Mouse (Mus musculus) hindbrain, embryonic 10.5 days (tissue): ENCODE data around the gene St6galnac3. TPM values are rescaled to one million over a fixed set of nuclear protein-coding genes. Genes with fewer than 3 reads are reported as not detected.

Source experiments
- DNase-seq: peaks from one replicate; pipeline ENCODE4 v3.0.0-alpha.2; 2017; ENCODE audit warnings: low spot score
- H3K27ac ChIP-seq: fragments of 300-500 bp; sonication (generic); 2 replicates; pipeline ENCODE4 v1.5.1; 2016; ENCODE audit warnings: mild to moderate bottlenecking, moderate library complexity
- H3K27me3 ChIP-seq: fragments of 300-500 bp; sonication (generic); 2 replicates; pipeline ENCODE4 v1.6.1; 2016; ENCODE audit warnings: mild to moderate bottlenecking; ENCODE audit not compliant: poor library complexity, insufficient read depth, severe bottlenecking
- H3K36me3 ChIP-seq: fragments of 300-500 bp; sonication (generic); 2 replicates; pipeline ENCODE4 v1.6.1; 2016; ENCODE audit warnings: mild to moderate bottlenecking, moderate library complexity
- H3K4me1 ChIP-seq: fragments of 300-500 bp; sonication (generic); replicated peaks from 2 replicates; pipeline ENCODE4 v1.6.1; 2016; ENCODE audit warnings: mild to moderate bottlenecking
- H3K4me3 ChIP-seq: fragments of 300-500 bp; sonication (generic); 2 replicates; pipeline ENCODE4 v1.5.1; 2016; ENCODE audit warnings: mild to moderate bottlenecking, moderate library complexity
- H3K9me3 ChIP-seq: fragments of 300-500 bp; sonication (generic); 2 replicates; pipeline ENCODE4 v1.6.1; 2016; ENCODE audit warnings: mild to moderate bottlenecking, moderate library complexity
- WGBS: fragments of 180-500 bp; shearing (Covaris S2); methylation state at CpG from one replicate; pipeline ENCODE4 v1.1.7; 2016; 5-methylcytosine and 5-hydroxymethylcytosine counted together
- polyA plus RNA-seq: library from polyadenylated mRNA; unstranded; fragments of >200 nt; fragmentation: Nextera tagmentation; extraction: Ambion mirVana; gene quantifications from 2 replicates; pipeline ENCODE4 v1.2.1, GENCODE M21; 2016

St6galnac3 gene
- polyA plus RNA-seq, 1 experiment from 2014 or later, result 32.4 TPM

DNA sequence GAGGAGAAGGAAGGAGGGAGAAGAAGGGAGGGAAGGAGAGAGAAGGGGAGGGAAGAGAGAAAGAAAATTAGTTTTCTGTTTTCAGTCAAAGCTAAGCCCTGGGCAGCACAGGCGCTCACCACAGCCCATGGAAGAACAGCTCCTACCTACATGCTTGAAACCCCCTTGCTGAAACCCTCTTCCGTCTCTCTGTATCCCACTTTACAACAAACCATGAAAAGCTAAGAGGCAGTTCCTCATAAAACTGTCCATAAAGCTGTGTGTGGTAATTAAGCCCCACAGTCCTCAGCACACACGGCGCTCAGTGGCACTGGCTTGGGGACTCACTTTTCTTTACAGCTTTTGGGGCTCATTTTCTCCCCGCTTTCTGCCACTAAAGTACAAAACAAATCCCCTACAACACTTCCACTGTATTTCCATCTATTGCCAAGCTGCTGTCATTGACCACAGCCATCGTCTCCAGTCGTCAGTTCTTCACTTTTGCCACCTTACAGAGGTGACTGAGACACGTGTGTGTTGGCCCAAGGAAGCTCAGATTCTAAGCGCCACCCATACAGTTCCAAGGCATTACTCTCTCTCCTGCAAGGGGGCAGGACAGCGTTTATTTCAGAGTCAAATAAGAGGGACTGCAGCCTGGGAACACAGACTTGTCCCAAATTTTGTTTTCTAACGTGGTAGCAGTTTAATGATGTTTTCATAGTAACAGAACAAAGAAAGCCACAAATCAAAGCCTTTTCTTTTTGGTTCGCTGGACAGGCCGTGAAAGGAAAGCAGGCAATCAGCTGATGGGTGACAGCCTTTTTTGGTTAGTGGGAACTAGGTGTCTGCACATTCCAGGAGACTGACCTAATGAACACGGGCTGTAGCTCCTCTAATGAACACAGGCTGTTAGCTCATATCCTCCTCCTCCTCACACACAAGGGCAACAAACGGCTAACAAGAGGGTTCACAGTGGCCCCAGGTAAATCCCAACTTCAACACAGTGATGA is 22.9 kb downstream of the St6galnac3 start:
- DNase-seq, result no peak
- Histone ChIP-seq H3K4me1 (peaks cover 57% of the 10 kb centered on the region), H3K36me3 (no peaks in the 10 kb centered on the region), H3K27ac (no peak overlapping the region), H3K4me3 (no peak overlapping the region), H3K27me3 (no peaks in the 10 kb centered on the region), H3K9me3 (no peaks in the 10 kb centered on the region)
- 57% methylated on average over 15 of the region's 15 CpGs for WGBS

DNA sequence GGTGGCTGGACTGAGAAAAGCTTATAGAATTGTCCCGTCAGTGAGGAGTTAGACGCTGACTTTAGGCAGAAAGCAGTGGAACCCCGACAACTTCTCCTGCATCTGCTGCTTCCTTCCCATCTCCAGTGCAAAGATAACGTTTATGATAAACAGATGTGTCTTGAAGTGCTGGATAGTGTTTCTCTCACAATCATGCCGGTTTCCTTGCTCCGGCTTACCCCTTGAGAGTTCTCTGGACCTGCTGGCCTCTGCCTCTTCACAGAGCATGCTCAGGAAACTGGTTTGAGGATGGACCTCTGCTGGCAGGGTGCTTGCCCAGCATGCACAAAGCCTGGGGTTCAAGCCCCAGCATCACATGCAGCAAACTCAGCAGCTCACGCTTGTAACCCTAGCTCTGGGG is 23.8 kb downstream of the St6galnac3 start:
- no peaks in the 10 kb centered on the region for H3K36me3 ChIP-seq
- 72% methylated on average over 7 of the region's 7 CpGs for WGBS

DNA sequence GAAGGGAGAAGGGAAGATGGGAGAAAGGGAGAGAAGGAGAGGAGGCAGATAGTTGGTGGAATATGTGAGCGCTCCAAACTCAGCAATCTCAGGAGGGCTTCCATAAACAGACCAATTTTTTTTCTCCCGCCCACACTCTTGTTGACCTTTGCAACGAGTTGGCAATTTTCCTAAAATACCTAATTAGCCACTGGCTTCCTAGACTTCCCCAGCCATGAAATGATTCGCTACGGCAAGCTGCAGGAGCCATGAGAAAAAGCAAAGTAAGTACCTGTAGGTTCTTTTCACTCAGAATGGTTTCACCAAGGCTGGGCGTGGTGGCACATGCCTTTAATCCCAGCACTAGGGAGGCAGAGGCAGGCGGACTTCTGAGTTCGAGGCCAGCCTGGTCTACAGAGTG is 25.9 kb downstream of the St6galnac3 start:
- Histone ChIP-seq H3K4me1 (peaks cover 45% of the 10 kb centered on the region), H3K27ac (no peak overlapping the region), H3K36me3 (no peaks in the 10 kb centered on the region), H3K4me3 (no peak overlapping the region), H3K9me3 (no peaks in the 10 kb centered on the region), H3K27me3 (no peaks in the 10 kb centered on the region)
- no peak for DNase-seq
- WGBS, result 91% methylated on average over 8 of the region's 8 CpGs

More for the DNA sequence above, 23.8 kb downstream of the St6galnac3 start:
- Histone ChIP-seq H3K27me3 (no peaks in the 10 kb centered on the region), H3K27ac (0 out of 2 replicates have a peak overlapping the region, but pooled peaks have one; percentile 54), H3K4me3 (no peak overlapping the region), H3K9me3 (no peaks in the 10 kb centered on the region), H3K4me1 (peaks cover 48% of the 10 kb centered on the region)
- no peak for DNase-seq

DNA sequence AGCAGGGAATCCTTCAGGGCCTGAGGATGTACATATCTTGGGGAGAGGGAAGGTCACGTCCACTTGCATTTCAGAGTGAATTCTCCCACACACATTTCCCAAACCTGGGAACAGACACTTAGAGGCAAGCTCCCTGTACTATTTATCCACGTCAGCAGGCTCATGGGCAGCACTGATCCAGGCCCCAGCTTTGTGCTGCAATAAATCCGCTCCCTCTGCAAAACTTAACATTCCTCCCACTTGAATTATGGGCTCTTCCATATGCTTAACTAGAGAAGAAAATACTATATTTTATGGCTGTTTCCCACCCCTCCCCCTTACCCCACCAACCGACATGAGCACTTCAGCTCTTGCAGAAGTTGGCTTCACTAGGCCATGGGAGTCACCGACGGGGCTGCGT is 32.0 kb downstream of the St6galnac3 start:
- WGBS, result 81% methylated on average over 7 of the region's 7 CpGs
- Histone ChIP-seq H3K4me1 (peaks cover 56% of the 10 kb centered on the region), H3K9me3 (no peaks in the 10 kb centered on the region), H3K27ac (0 out of 2 replicates have a peak overlapping the region, but pooled peaks have one; percentile 56), H3K36me3 (no peaks in the 10 kb centered on the region), H3K4me3 (no peak overlapping the region), H3K27me3 (no peaks in the 10 kb centered on the region)
- no peak for DNase-seq

DNA sequence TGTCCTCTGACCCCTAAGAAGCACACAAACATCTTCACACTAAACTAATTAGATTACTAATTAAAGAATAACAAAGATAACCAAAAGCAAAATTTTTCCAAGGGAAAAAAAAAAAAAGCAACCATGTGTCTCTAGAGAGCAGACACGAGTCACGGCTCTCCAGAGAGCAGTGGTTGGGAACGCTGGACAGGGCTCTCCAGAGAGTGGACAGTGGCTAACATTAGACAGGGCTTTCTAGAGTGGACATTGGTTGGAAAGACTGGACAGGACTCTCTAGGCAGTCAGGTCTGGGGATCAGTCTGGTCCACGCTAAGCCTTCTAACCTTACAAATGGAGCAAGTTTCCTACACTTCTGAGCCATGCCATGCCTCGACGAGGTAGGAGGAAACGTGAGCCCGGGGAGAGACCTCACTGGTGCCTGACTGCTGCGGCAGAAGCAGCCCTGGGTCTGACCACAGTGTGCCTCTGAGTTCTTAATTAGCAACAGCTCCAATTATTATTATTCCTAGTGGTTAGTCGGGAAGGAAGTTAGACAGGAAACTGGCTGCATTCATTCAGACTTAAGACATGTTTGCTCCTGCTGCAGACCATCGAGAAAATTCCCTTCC is 32.7 kb downstream of the St6galnac3 start:
- WGBS, result 62% methylated on average over 11 of the region's 11 CpGs
- Histone ChIP-seq H3K36me3 (no peaks in the 10 kb centered on the region), H3K4me3 (no peak overlapping the region), H3K27me3 (no peaks in the 10 kb centered on the region), H3K27ac (peak overlapping the region; percentile 56), H3K9me3 (no peaks in the 10 kb centered on the region), H3K4me1 (peaks cover 50% of the 10 kb centered on the region)
- no peak for DNase-seq

DNA sequence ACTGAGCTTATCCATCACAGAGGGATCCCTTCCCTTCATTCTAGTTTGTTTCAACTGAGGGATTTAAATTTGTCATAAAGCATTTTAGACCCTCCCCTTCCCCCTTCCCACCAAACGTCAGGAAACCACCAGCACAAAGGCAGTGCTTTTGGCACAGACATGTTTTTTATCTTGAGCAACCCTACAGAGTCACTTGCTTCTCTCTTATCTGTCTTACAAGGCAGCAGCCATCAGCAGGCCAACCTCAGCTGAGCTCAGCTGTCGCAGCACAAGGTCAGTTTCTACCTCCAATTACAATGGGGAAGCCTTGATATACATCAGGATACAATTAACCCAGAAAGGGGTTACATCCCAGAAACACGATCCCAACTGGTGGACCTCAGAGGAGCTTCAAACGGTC is 33.4 kb downstream of the St6galnac3 start:
- H3K9me3 ChIP-seq, result no peaks in the 10 kb centered on the region
- H3K27ac ChIP-seq, result no peak overlapping the region; the same call in 1 of the 2 replicates
- no peak overlapping the region for H3K4me3 ChIP-seq
- WGBS, result 55% methylated on average over 4 of the region's 4 CpGs
- H3K27me3 ChIP-seq, result no peaks in the 10 kb centered on the region
- no peaks in the 10 kb centered on the region for H3K36me3 ChIP-seq
- peaks cover 49% of the 10 kb centered on the region for H3K4me1 ChIP-seq
- no peak for DNase-seq

DNA sequence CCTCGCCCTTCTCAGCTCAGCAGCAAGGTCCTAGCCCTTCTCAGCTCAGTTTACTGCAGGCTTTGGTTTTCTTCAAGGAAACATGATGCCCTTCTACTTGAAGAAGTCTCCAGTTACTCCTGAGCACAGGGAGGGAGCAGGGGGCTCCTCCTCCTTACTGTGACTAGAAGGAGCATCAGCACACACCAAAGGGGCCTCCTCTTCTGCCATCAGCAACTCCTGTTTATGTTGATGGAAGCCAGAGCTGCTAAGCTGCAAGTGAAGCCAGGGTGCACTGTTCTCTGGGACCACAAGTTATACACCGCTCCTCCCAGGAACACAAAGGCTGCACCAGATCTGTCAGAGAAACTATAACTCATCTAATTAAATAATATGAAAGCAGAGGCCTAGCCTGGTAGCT is 34.4 kb downstream of the St6galnac3 start:
- Histone ChIP-seq H3K9me3 (no peaks in the 10 kb centered on the region), H3K27ac (peak overlapping the region; percentile 5; the same call in 1 of the 2 replicates), H3K4me3 (no peak overlapping the region), H3K27me3 (no peaks in the 10 kb centered on the region), H3K4me1 (peaks cover 49% of the 10 kb centered on the region), H3K36me3 (no peaks in the 10 kb centered on the region)
- WGBS, result 73% methylated on average over 2 of the region's 2 CpGs
- no peak for DNase-seq

DNA sequence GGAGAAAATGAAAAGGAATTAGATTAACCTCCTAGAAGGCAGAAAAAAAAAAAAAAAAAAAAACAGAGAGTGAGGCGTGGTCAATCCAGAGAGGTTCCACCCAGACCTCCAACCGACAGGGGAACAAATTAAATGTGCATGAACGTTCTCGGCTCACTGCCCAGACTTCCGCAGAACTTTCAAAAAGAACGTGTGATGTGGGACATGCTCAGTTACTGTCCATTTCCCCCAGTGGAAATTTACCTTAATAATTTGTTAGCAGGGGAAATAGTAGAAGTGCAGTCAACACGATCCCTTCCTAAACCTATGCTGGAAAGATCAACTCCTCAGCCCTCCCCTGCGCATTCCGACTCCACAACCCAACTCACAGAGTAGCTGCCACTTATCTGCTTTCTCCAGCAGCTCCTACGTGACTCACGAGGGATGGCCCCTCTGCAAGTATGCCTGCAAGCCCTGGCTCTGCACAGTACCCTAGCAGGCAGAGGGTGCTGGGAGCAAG is 35.1 kb downstream of the St6galnac3 start:
- H3K27me3 ChIP-seq, result no peaks in the 10 kb centered on the region
- 62% methylated on average over 11 of the region's 11 CpGs for WGBS
- no peak overlapping the region for H3K4me3 ChIP-seq
- peak overlapping the region; percentile 5; the same call in 1 of the 2 replicates for H3K27ac ChIP-seq
- H3K9me3 ChIP-seq, result no peaks in the 10 kb centered on the region
- DNase-seq, result no peak
- peaks cover 49% of the 10 kb centered on the region for H3K4me1 ChIP-seq
- H3K36me3 ChIP-seq, result no peaks in the 10 kb centered on the region

DNA sequence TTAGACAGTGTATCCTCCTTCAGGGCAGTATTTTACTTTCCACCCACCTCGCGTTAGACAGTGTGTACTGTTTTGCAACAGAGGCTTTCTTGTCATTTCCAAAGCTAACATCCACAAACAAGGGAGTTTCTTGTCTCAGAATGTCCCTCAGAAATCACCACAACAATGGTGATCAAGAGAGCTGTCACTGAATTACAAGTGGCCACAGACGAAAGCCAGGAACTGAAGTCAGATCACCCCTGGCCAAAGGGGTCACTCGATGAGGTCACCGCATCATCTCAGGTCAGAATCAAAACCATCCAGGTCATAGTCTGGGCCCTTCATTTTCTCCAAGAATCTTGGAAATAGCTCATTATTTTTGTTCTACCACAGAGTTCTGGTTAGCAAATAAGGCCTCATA is 37.1 kb downstream of the St6galnac3 start:
- 78% methylated on average over 5 of the region's 5 CpGs for WGBS
- no peaks in the 10 kb centered on the region for H3K27me3 ChIP-seq
- H3K27ac ChIP-seq, result no peak overlapping the region
- H3K4me1 ChIP-seq, result peaks cover 49% of the 10 kb centered on the region
- H3K36me3 ChIP-seq, result no peaks in the 10 kb centered on the region
- no peaks in the 10 kb centered on the region for H3K9me3 ChIP-seq
- no peak for DNase-seq
- no peak overlapping the region for H3K4me3 ChIP-seq

DNA sequence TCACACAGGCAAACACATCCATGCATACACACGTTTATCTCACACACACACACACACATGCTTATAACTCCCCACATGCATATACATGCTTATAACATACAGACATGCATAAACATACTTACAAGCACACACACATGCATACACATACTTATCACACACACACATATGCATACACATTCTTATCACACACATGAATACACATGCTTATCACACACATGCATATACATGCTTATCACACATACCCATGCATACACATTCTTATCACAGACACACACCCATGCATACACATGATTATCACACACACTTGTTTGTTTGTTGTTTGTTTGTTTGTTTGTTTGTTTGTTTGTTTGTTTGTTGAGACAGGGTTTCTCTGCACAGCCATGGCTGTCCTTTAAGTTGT is 40.1 kb downstream of the St6galnac3 start:
- Histone ChIP-seq H3K9me3 (no peaks in the 10 kb centered on the region), H3K27ac (no peak overlapping the region), H3K4me1 (peaks cover 23% of the 10 kb centered on the region), H3K36me3 (no peaks in the 10 kb centered on the region), H3K27me3 (no peaks in the 10 kb centered on the region), H3K4me3 (no peak overlapping the region)
- 91% methylated on average over 1 of the region's 1 CpGs for WGBS
- DNase-seq, result no peak

DNA sequence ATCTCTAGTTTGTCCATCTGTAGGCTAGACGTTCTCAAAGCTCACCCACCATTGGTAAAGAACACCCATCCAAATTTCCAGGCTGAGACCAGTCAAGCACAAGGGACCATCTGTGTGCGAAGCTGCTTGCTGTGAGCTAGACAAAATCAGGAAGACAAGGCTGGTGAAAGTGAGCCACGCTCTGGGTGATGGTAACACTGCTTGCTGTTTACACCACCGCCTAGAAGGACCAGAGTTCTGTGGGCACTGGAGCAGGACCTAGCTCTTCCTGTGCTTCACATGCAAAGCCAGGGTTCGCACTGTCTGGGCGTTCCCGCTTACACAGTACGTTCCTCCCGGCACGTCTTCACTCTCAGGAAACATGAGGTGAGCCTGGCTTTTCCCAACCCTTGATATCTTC is 42.7 kb downstream of the St6galnac3 start:
- Histone ChIP-seq H3K27me3 (no peaks in the 10 kb centered on the region), H3K27ac (no peak overlapping the region), H3K4me1 (peaks cover 15% of the 10 kb centered on the region), H3K9me3 (no peaks in the 10 kb centered on the region), H3K4me3 (no peak overlapping the region), H3K36me3 (no peaks in the 10 kb centered on the region)
- 95% methylated on average over 10 of the region's 10 CpGs for WGBS
- DNase-seq, result no peak

DNA sequence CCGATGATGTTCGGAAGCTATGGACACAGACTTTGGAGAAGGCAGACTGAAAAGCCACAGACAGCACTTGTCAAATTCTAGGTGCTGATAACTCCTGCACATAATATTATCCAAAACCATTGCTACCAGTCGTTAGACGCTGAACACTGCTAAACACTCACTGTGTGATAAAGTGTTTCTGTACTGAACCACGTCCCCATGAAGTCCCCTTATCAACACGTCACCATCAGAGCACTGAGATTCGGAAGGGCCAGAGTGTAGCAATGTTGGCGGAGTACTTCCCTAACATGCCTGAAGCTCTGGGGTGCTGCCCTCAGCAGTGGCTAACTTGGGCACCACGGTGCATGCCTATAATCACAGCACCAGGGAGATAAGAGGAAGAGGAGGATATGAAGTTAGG is 43.3 kb downstream of the St6galnac3 start:
- Histone ChIP-seq H3K27me3 (no peaks in the 10 kb centered on the region), H3K4me3 (no peak overlapping the region), H3K36me3 (no peaks in the 10 kb centered on the region), H3K4me1 (peaks cover 21% of the 10 kb centered on the region), H3K27ac (no peak overlapping the region), H3K9me3 (no peaks in the 10 kb centered on the region)
- no peak for DNase-seq
- WGBS, result 92% methylated on average over 9 of the region's 9 CpGs

DNA sequence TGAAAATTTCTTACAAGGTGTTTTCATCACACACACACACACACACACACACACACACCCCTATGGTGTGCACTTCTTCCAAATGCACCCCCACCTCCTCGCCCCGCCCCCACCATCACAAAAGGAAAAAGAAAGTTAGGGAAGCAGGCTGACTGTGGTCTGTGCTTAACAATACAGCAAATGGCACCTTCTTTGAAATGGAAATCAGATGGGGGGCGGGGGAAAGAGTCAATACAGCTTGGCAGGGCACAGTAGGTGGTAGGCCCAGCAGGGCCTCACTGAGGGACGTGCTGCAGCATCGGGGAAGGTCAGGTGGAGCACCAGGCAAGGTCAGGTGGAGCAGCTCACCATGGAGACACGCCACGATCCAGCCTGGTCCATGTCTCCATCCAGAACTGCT is 49.1 kb downstream of the St6galnac3 start:
- Histone ChIP-seq H3K9me3 (no peaks in the 10 kb centered on the region), H3K4me1 (peaks cover 64% of the 10 kb centered on the region), H3K4me3 (peak overlapping the region; percentile 12; the same call in 1 of the 2 replicates), H3K36me3 (no peaks in the 10 kb centered on the region), H3K27ac (peak overlapping the region; percentile 57; the same call in 1 of the 2 replicates), H3K27me3 (no peaks in the 10 kb centered on the region)
- peak; percentile 45 for DNase-seq
- 9% methylated on average over 7 of the region's 7 CpGs for WGBS
